20 mouse cellular contexts compared by ENCODE assay signal in the genomic region with DNA sequence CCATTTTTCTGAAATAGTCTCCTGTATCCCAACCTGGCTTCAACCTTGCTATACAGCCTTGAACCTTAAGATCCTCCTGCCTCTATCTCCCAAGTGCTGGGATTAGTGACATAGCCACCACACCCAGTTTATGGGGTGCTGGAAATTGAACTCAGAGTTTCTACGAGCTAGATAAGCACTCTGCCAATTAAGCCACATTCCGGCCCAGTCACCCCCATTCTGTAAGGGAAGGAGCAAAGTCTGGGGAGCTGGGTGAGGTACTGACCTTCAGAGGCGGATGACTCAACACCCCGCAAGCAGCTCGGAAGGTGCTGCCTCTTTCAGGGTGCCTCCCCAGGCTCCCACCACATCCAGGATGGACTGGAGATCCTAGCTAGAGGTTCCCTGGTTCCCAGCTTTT. TPM values are rescaled to one million over a fixed set of nuclear protein-coding genes. Genes with fewer than 3 reads are reported as not detected.
DNase-seq lines count a peak whose midpoint lies in the region; ATAC-seq lines count a peak whose summit lies in the region.
"Had no signal": no experiment of that assay in that cellular context is flagged by ENCODE, and none has a peak within 500 bp of the region (broad histone marks: within the 10 kb centered on the region; RNA-seq: fewer than 3 reads in every experiment).

No protein-coding gene starts in this region.

- DNase-seq in adrenal gland, postnatal 4 days (ENCODE audit: low spot score in 2 of 2): peak; percentile 1
- no peak for DNase-seq in adrenal gland, postnatal 25 days
- DNase-seq in heart, postnatal 25 days (ENCODE audit: low spot score): peak; percentile 0
- no peak for DNase-seq in heart, embryonic 10.5 days (ENCODE audit: low spot score)
- peak; percentile 73 for DNase-seq in 416B (ENCODE audit: low read depth)
- no peak for DNase-seq in forebrain, embryonic 14.5 days (ENCODE audit: low spot score)
- DNase-seq in layer of hippocampus, adult 8-10 months (ENCODE audit: low spot score in 2 of 2): no peak
- DNase-seq: adrenal gland, adult 2 months; heart, postnatal 10 days; kidney, adult 9 months; lung, adult 18-20 months; thymus, postnatal 25 days had no signal

- peaks cover 34% of the 10 kb centered on the region for H3K4me1 ChIP-seq in heart, embryonic 10.5 days
- peaks cover 29% of the 10 kb centered on the region for H3K4me1 ChIP-seq in intestine, embryonic 16.5 days (ENCODE audit: control insufficient read depth, insufficient read depth, low read length)
- no peaks in the 10 kb centered on the region for H3K4me1 ChIP-seq in forebrain, embryonic 14.5 days (ENCODE audit: control insufficient read depth, insufficient read depth, low read length)
- H3K4me1 ChIP-seq: forebrain, embryonic 13.5 days; hindbrain, embryonic 12.5 days; limb, embryonic 13.5 days had no signal

- WGBS in heart, embryonic 10.5 days: 77% methylated on average over 5 of the region's 5 CpGs
- 59% methylated on average over 5 of the region's 5 CpGs for WGBS in intestine, embryonic 16.5 days
- WGBS in forebrain, embryonic 14.5 days: 90% methylated on average over 5 of the region's 5 CpGs

- H3K9ac ChIP-seq in intestine, embryonic 16.5 days (ENCODE audit: low read depth, low read length): 0 out of 2 replicates have a peak overlapping the region, but pooled peaks have one; percentile 11
- H3K9ac ChIP-seq in forebrain, embryonic 14.5 days (ENCODE audit: low read length): no peak overlapping the region
- H3K9ac ChIP-seq: forebrain, embryonic 13.5 days; hindbrain, embryonic 12.5 days; limb, embryonic 13.5 days; liver, embryonic 12.5 days had no signal

- intact Hi-C loops in heart, postnatal 25 days (cut with DNase I): no loop called here

- peak; percentile 74 for ATAC-seq in intestine, embryonic 16.5 days
- ATAC-seq in forebrain, embryonic 14.5 days: no peak
- ATAC-seq: CD4-positive, CD25-positive, alpha-beta regulatory T cell, adult 4 months; forebrain, embryonic 13.5 days; liver, embryonic 12.5 days had no signal

- H3K4me2 ChIP-seq in intestine, embryonic 16.5 days (ENCODE audit: low read depth, low read length): no peak overlapping the region
- no peak overlapping the region for H3K4me2 ChIP-seq in forebrain, embryonic 14.5 days (ENCODE audit: low read length)
- H3K4me2 ChIP-seq: forebrain, embryonic 13.5 days; heart, embryonic 11.5 days; hindbrain, embryonic 12.5 days; limb, embryonic 13.5 days; liver, embryonic 12.5 days; midbrain, embryonic 11.5 days had no signal

- H3K27ac ChIP-seq in heart, embryonic 10.5 days: no peak overlapping the region
- H3K27ac ChIP-seq in intestine, embryonic 16.5 days (ENCODE audit: low read length): peak overlapping the region; percentile 85
- H3K27ac ChIP-seq in forebrain, embryonic 14.5 days (ENCODE audit: low read depth, low read length): no peak overlapping the region
- H3K27ac ChIP-seq: forebrain, embryonic 13.5 days; hindbrain, embryonic 12.5 days; limb, embryonic 13.5 days; liver, embryonic 12.5 days had no signal

- no peak overlapping the region for H3K4me3 ChIP-seq in heart, embryonic 10.5 days
- no peak overlapping the region for H3K4me3 ChIP-seq in intestine, embryonic 16.5 days (ENCODE audit: low read length)
- H3K4me3 ChIP-seq in forebrain, embryonic 14.5 days (ENCODE audit: low read depth, low read length): no peak overlapping the region
- H3K4me3 ChIP-seq: forebrain, embryonic 13.5 days; hindbrain, embryonic 12.5 days; limb, embryonic 13.5 days; liver, embryonic 12.5 days had no signal

- H3K36me3 ChIP-seq in heart, embryonic 10.5 days: no peaks in the 10 kb centered on the region
- H3K36me3 ChIP-seq in intestine, embryonic 16.5 days (ENCODE audit: control insufficient read depth, insufficient read depth, low read length): no peaks in the 10 kb centered on the region
- H3K36me3 ChIP-seq in forebrain, embryonic 14.5 days (ENCODE audit: control insufficient read depth, insufficient read depth, low read length): no peaks in the 10 kb centered on the region
- H3K36me3 ChIP-seq: hindbrain, embryonic 12.5 days; limb, embryonic 13.5 days; liver, embryonic 12.5 days had no signal

- H3K27me3 ChIP-seq in heart, embryonic 10.5 days (ENCODE audit: insufficient read depth, poor library complexity, severe bottlenecking): peaks cover 56% of the 10 kb centered on the region
- no peaks in the 10 kb centered on the region for H3K27me3 ChIP-seq in intestine, embryonic 16.5 days (replicated peaks; ENCODE audit: control insufficient read depth, insufficient read depth, low read length)
- H3K27me3 ChIP-seq in forebrain, embryonic 14.5 days (replicated peaks; ENCODE audit: control insufficient read depth, insufficient read depth, low read length): no peaks in the 10 kb centered on the region

- H3K9me3 ChIP-seq in heart, embryonic 10.5 days: no peaks in the 10 kb centered on the region
- H3K9me3 ChIP-seq in intestine, embryonic 16.5 days (ENCODE audit: control insufficient read depth, low read length): no peaks in the 10 kb centered on the region
- H3K9me3 ChIP-seq in forebrain, embryonic 14.5 days (replicated peaks; ENCODE audit: control insufficient read depth, low read length): no peaks in the 10 kb centered on the region
- H3K9me3 ChIP-seq: forebrain, embryonic 13.5 days; hindbrain, embryonic 12.5 days; limb, embryonic 13.5 days; liver, embryonic 12.5 days had no signal

RNA-seq across cellular contexts. Expression of gene Coro2a, which starts 7.9 kb away (rescaled TPM):
- 1 to 10 TPM; 5.1 to 7.0 TPM for total RNA-seq in adrenal gland, postnatal 4 days (2021)
- total RNA-seq in adrenal gland, postnatal 25 days (2021): 2.4 and 3.5 TPM in 2 replicates
- under 1 TPM; 0.18 to 0.45 TPM for total RNA-seq in heart, postnatal 25 days (2021)
- polyA plus RNA-seq in heart, embryonic 10.5 days (2016; fragmentation: Nextera tagmentation; extraction: Ambion mirVana): 0.89 and 1.4 TPM in 2 replicates
- polyA plus RNA-seq in intestine, embryonic 16.5 days (2015; fragmentation: Nextera tagmentation; extraction: Ambion mirVana): 99.8 and 112 TPM in 2 replicates
- 2.2 and 2.9 TPM in 2 replicates for polyA plus RNA-seq in forebrain, embryonic 14.5 days (2014; fragmentation: Nextera tagmentation; extraction: Ambion mirVana)
- total RNA-seq in layer of hippocampus, adult 8-10 months (2022): 10 to 100 TPM; 15.7 to 19.5 (median 17.8) TPM

RNA-seq across cellular contexts. Expression of gene Tbc1d2, which starts 55.9 kb away (rescaled TPM):
- 1 to 10 TPM; 2.8 to 3.9 TPM for total RNA-seq in adrenal gland, postnatal 4 days (2021)
- 2.1 and 2.9 TPM in 2 replicates for total RNA-seq in adrenal gland, postnatal 25 days (2021)
- 1 to 10 TPM; 1.2 to 1.5 TPM for total RNA-seq in heart, postnatal 25 days (2021)
- polyA plus RNA-seq in heart, embryonic 10.5 days (2016; fragmentation: Nextera tagmentation; extraction: Ambion mirVana): 0.55 and 0.98 TPM in 2 replicates
- polyA plus RNA-seq in intestine, embryonic 16.5 days (2015; fragmentation: Nextera tagmentation; extraction: Ambion mirVana): 7.4 and 7.7 TPM in 2 replicates
- polyA plus RNA-seq in forebrain, embryonic 14.5 days (2014; fragmentation: Nextera tagmentation; extraction: Ambion mirVana): 0.47 and 0.62 TPM in 2 replicates
- 1 to 10 TPM; 2.8 to 4.2 (median 3.0) TPM for total RNA-seq in layer of hippocampus, adult 8-10 months (2022)

RNA-seq across cellular contexts. Expression of gene Trim14, which starts 58.2 kb away (rescaled TPM):
- 1 to 10 TPM; 7.2 to 7.5 TPM for total RNA-seq in adrenal gland, postnatal 4 days (2021)
- total RNA-seq in adrenal gland, postnatal 25 days (2021): 3.3 and 5.1 TPM in 2 replicates
- 1 to 10 TPM; 1.7 to 1.9 TPM for total RNA-seq in heart, postnatal 25 days (2021)
- 0.86 and 2.4 TPM in 2 replicates for polyA plus RNA-seq in heart, embryonic 10.5 days (2016; fragmentation: Nextera tagmentation; extraction: Ambion mirVana)
- polyA plus RNA-seq in intestine, embryonic 16.5 days (2015; fragmentation: Nextera tagmentation; extraction: Ambion mirVana): 14.8 and 15.2 TPM in 2 replicates
- polyA plus RNA-seq in forebrain, embryonic 14.5 days (2014; fragmentation: Nextera tagmentation; extraction: Ambion mirVana): 1.0 and 1.6 TPM in 2 replicates
- total RNA-seq in layer of hippocampus, adult 8-10 months (2022): 1 to 10 TPM in 3 of 4 experiments, under 1 TPM in 1; 0.89 to 2.3 (median 1.8) TPM

Comparison
In these comparisons a context has a peak if more than half of its experiments do, and no peak if none do; other contexts are left out.
1. DNase-seq: peak in adrenal gland, postnatal 4 days (2 of 2), heart, postnatal 25 days (single experiment) and 416B (single experiment); none in adrenal gland, postnatal 25 days (single experiment), heart, embryonic 10.5 days (single experiment), forebrain, embryonic 14.5 days (single experiment) and layer of hippocampus, adult 8-10 months (0 of 2).